Mouse (Mus musculus): ENCODE data around the gene Wdr63. TPM values are rescaled to one million over a fixed set of nuclear protein-coding genes. Genes with fewer than 3 reads are reported as not detected.

Gene Wdr63
- polyA plus RNA-seq (2015; fragmentation: Nextera tagmentation; extraction: Ambion mirVana) = 0.24 and 0.31 TPM in 2 replicates

DNA sequence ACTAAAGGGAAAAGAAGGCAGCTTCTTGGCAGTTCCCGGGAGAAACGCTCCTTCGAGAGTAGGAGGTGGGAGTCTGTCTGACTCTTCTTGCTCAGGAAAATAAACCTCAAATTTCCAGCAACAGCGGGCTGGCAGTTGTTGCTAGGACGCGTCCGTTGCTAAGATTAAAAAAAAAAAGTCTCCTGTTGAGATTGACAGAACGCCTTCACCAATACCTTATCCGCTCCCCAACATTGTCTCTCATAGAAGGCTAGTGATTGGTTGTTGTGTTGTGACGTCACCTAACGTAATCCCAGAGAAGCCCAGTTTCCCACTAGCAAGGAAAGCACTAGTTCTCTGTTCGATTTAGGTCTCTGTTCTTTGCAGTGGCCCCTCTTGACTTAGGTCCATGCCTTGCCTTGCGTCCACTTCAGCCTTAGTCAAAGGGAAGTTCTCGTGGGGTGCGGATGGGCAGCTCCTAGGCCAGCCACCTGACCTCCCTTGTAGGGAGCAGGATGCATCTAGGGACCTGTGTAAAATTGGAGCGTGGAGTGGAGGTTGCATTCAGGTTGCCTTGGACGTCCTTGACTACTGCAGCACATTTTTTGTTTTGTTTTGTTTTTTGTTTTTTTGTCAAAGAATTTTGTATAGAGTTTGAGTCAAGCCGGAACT, at the start of gene Wdr63:
Gene Wdr63 (minus strand): TSS at position 210 of the 651 bp plus-strand sequence.
- Histone ChIP-seq H3K36me3 (ENCODE audit: insufficient read depth, low read length) (no peaks in the 10 kb centered on the region), H3K4me3 (ENCODE audit: low read length) (peak within 1 kb of the TSS; percentile 47), H3K27ac (ENCODE audit: low read length) (no peak within 1 kb of the TSS), H3K4me2 (replicated peaks; ENCODE audit: low read depth, low read length) (peak within 1 kb of the TSS; percentile 88), H3K4me1 (ENCODE audit: insufficient read depth, low read length) (no peaks in the 10 kb centered on the region), H3K27me3 (ENCODE audit: insufficient read depth, low read length) (peaks cover 4% of the 10 kb centered on the region; the same call in 1 of the 2 replicates), H3K9me3 (ENCODE audit: low read length) (0 out of 2 replicates have a peak, but pooled peaks cover 2% of the 10 kb centered on the region), H3K9ac (replicated peaks; ENCODE audit: low read length) (peak within 1 kb of the TSS; percentile 41)
- 11% methylated on average over 18 of the region's 18 CpGs for WGBS
- ATAC-seq (ENCODE audit: low FRiP score, low TSS enrichment) = peak; percentile 94

DNA sequence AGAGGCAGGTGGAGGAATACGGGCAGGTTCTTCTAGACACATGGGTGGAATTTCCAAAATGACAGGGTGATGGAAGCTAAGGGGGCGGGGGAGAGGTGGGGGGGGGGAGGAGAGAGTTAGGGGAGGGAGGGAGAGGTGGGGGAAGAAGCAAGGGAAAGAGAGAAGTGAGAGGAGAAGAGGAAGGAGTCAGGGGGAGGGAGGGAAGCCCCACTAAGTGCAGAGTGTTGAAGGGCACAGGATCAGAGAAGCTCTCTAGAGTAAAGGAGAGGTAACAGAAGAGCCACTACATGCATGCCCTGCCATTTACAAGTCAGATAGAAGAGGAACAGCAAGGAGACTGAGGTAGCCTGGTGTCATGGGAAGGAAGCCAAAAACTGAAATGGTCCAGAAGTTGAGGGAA, 48.9 kb upstream of the Wdr63 start:
- Histone ChIP-seq H3K9ac (replicated peaks; ENCODE audit: low read length) (no peak overlapping the region), H3K4me1 (ENCODE audit: insufficient read depth, low read length) (peaks cover 6% of the 10 kb centered on the region), H3K9me3 (ENCODE audit: low read length) (no peaks in the 10 kb centered on the region), H3K27ac (ENCODE audit: low read length) (no peak overlapping the region), H3K36me3 (ENCODE audit: insufficient read depth, low read length) (no peaks in the 10 kb centered on the region), H3K27me3 (ENCODE audit: insufficient read depth, low read length) (no peaks in the 10 kb centered on the region), H3K4me2 (replicated peaks; ENCODE audit: low read depth, low read length) (no peak overlapping the region), H3K4me3 (ENCODE audit: low read length) (no peak overlapping the region)
- ATAC-seq (ENCODE audit: low FRiP score, low TSS enrichment) = no peak
- 62% methylated on average over 2 of the region's 2 CpGs for WGBS

DNA sequence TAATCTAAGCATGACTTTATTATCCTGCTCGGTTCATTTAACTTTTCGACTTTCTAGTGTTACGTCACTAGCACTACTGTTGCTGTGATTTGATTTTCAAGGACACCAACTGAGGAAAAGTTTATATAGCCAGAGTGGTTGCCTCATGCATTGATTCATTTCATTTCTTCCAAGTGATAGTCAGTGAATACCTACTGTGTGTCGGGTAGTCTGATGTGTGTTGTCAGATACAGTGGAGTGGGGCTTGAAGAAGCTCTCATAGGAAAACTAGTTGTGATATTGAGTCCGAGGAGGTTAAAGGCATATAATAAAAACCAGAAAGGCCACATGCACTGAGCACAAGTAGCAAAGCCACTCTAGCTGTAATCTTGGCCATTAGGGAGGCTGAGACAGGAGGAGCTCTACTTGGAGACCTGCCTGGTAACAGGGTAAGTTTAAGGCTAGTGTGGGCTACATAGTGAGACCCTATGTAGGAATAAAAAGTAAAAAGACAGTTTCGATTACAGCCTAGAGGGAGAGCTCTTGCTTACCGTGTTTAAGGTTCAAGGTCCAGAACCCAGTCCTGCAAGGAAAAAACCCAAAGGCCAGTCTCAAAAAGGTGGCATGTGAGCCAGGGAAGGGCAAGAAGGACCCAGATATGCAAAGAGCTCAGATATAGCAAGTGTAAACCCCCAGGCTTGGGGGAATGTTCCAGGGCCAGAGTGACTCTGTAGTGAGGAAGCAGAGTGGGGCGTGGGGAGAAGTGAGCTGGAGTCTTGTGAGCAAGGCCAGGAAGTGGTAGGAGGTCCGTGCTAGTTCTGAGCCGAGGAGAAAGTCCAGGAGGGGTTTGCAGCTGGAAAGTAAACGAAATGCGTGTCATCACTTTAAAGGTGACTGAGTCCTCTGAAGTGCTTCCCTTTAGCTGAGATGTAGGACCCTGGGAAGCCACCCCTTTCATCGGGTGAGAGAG, 48.0 kb upstream of the Wdr63 start:
- ATAC-seq (ENCODE audit: low FRiP score, low TSS enrichment) = peak; percentile 42; the same call in 1 of the 2 replicates
- Histone ChIP-seq H3K9me3 (ENCODE audit: low read length) (no peaks in the 10 kb centered on the region), H3K4me3 (ENCODE audit: low read length) (no peak overlapping the region), H3K27ac (ENCODE audit: low read length) (no peak overlapping the region), H3K9ac (replicated peaks; ENCODE audit: low read length) (no peak overlapping the region), H3K36me3 (ENCODE audit: insufficient read depth, low read length) (no peaks in the 10 kb centered on the region), H3K27me3 (ENCODE audit: insufficient read depth, low read length) (no peaks in the 10 kb centered on the region), H3K4me1 (ENCODE audit: insufficient read depth, low read length) (peaks cover 7% of the 10 kb centered on the region), H3K4me2 (replicated peaks; ENCODE audit: low read depth, low read length) (no peak overlapping the region)
- WGBS = 67% methylated on average over 13 of the region's 13 CpGs

- Histone ChIP-seq H3K36me3 (ENCODE audit: insufficient read depth, low read length) (no peaks in the 10 kb centered on the region), H3K4me1 (ENCODE audit: insufficient read depth, low read length) (peaks cover 18% of the 10 kb centered on the region), H3K9me3 (ENCODE audit: low read length) (no peaks in the 10 kb centered on the region), H3K27ac (ENCODE audit: low read length) (no peak overlapping the region), H3K4me3 (ENCODE audit: low read length) (no peak overlapping the region), H3K9ac (replicated peaks; ENCODE audit: low read length) (no peak overlapping the region), H3K27me3 (ENCODE audit: insufficient read depth, low read length) (no peaks in the 10 kb centered on the region; the same call in 1 of the 2 replicates), H3K4me2 (replicated peaks; ENCODE audit: low read depth, low read length) (no peak overlapping the region; the same call in 1 of the 2 replicates)
- ATAC-seq (ENCODE audit: low FRiP score, low TSS enrichment) = peak; percentile 40; the same call in 1 of the 2 replicates
- WGBS = 31% methylated on average over 11 of the region's 12 CpGs
These were observed 46.1 kb upstream of the Wdr63 start for GRCm38 (mm10) chr3:146153862-146154611.

- Histone ChIP-seq H3K9me3 (ENCODE audit: low read length) (no peaks in the 10 kb centered on the region), H3K4me1 (ENCODE audit: insufficient read depth, low read length) (peaks cover 18% of the 10 kb centered on the region), H3K27ac (ENCODE audit: low read length) (no peak overlapping the region), H3K9ac (replicated peaks; ENCODE audit: low read length) (no peak overlapping the region), H3K4me3 (ENCODE audit: low read length) (no peak overlapping the region), H3K36me3 (ENCODE audit: insufficient read depth, low read length) (no peaks in the 10 kb centered on the region), H3K27me3 (ENCODE audit: insufficient read depth, low read length) (no peaks in the 10 kb centered on the region; the same call in 1 of the 2 replicates), H3K4me2 (replicated peaks; ENCODE audit: low read depth, low read length) (no peak overlapping the region)
- no peak for ATAC-seq (ENCODE audit: low FRiP score, low TSS enrichment)
- WGBS = 86% methylated on average over 2 of the region's 2 CpGs
These were observed 45.0 kb upstream of the Wdr63 start for GRCm38 (mm10) chr3:146152913-146153312.

GRCm38 (mm10) chr3:146152348-146152747, 44.4 kb upstream of the Wdr63 start:
- no peak for ATAC-seq (ENCODE audit: low FRiP score, low TSS enrichment)
- WGBS = 79% methylated on average over 8 of the region's 8 CpGs
- Histone ChIP-seq H3K9me3 (ENCODE audit: low read length) (no peaks in the 10 kb centered on the region), H3K4me2 (replicated peaks; ENCODE audit: low read depth, low read length) (no peak overlapping the region), H3K9ac (replicated peaks; ENCODE audit: low read length) (no peak overlapping the region), H3K4me3 (ENCODE audit: low read length) (no peak overlapping the region), H3K4me1 (ENCODE audit: insufficient read depth, low read length) (peaks cover 18% of the 10 kb centered on the region), H3K27me3 (ENCODE audit: insufficient read depth, low read length) (no peaks in the 10 kb centered on the region; the same call in 1 of the 2 replicates), H3K36me3 (ENCODE audit: insufficient read depth, low read length) (no peaks in the 10 kb centered on the region), H3K27ac (ENCODE audit: low read length) (no peak overlapping the region)

GRCm38 (mm10) chr3:146151755-146152154, 43.8 kb upstream of the Wdr63 start:
- H3K4me3 ChIP-seq (ENCODE audit: low read length) = no peak overlapping the region
- H3K4me2 ChIP-seq (replicated peaks; ENCODE audit: low read depth, low read length) = no peak overlapping the region
- H3K4me1 ChIP-seq (ENCODE audit: insufficient read depth, low read length) = peaks cover 18% of the 10 kb centered on the region
- H3K27me3 ChIP-seq (ENCODE audit: insufficient read depth, low read length) = peaks cover 4% of the 10 kb centered on the region; the same call in 1 of the 2 replicates
- no peak overlapping the region for H3K27ac ChIP-seq (ENCODE audit: low read length)
- WGBS = 88% methylated on average over 8 of the region's 8 CpGs
- no peaks in the 10 kb centered on the region for H3K36me3 ChIP-seq (ENCODE audit: insufficient read depth, low read length)
- no peak for ATAC-seq (ENCODE audit: low FRiP score, low TSS enrichment)
- no peaks in the 10 kb centered on the region for H3K9me3 ChIP-seq (ENCODE audit: low read length)
- H3K9ac ChIP-seq (replicated peaks; ENCODE audit: low read length) = no peak overlapping the region

DNA sequence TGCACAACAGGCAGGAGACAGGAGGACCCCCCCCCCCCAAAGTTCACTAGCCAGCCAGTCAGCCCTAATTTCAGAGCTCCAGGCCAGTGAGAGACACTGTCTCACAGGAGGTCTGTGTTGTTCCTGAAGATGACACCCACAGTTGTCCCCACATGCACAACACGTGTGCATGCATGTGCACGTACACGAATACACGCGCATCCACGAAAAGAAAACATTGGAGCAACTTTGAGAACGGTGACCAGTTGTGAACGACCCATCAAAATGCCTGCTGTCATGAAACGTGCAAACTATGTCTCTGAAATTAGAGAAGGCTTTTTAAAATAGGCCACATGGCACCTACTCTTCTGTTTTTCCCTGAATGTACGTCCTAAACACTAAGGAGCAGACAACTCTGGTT, 43.4 kb upstream of the Wdr63 start:
- 92% methylated on average over 10 of the region's 10 CpGs for WGBS

GRCm38 (mm10) chr3:146150560-146150959, 42.6 kb upstream of the Wdr63 start:
- H3K9ac ChIP-seq (replicated peaks; ENCODE audit: low read length) = peak overlapping the region; percentile 66; the same call in 1 of the 2 replicates

More for the DNA sequence above, 43.4 kb upstream of the Wdr63 start:
- no peak for ATAC-seq (ENCODE audit: low FRiP score, low TSS enrichment)
- Histone ChIP-seq H3K9me3 (ENCODE audit: low read length) (no peaks in the 10 kb centered on the region), H3K27me3 (ENCODE audit: insufficient read depth, low read length) (peaks cover 5% of the 10 kb centered on the region; the same call in 1 of the 2 replicates), H3K9ac (replicated peaks; ENCODE audit: low read length) (no peak overlapping the region), H3K4me2 (replicated peaks; ENCODE audit: low read depth, low read length) (no peak overlapping the region), H3K4me3 (ENCODE audit: low read length) (no peak overlapping the region), H3K4me1 (ENCODE audit: insufficient read depth, low read length) (peaks cover 18% of the 10 kb centered on the region), H3K36me3 (ENCODE audit: insufficient read depth, low read length) (no peaks in the 10 kb centered on the region), H3K27ac (ENCODE audit: low read length) (no peak overlapping the region)

More at GRCm38 (mm10) chr3:146150560-146150959, 42.6 kb upstream of the Wdr63 start:
- Histone ChIP-seq H3K27ac (ENCODE audit: low read length) (no peak overlapping the region), H3K4me1 (ENCODE audit: insufficient read depth, low read length) (peaks cover 18% of the 10 kb centered on the region), H3K4me3 (ENCODE audit: low read length) (peak overlapping the region; percentile 54), H3K9me3 (ENCODE audit: low read length) (no peaks in the 10 kb centered on the region), H3K27me3 (ENCODE audit: insufficient read depth, low read length) (peaks cover 5% of the 10 kb centered on the region; the same call in 1 of the 2 replicates), H3K36me3 (ENCODE audit: insufficient read depth, low read length) (no peaks in the 10 kb centered on the region), H3K4me2 (replicated peaks; ENCODE audit: low read depth, low read length) (peak overlapping the region; percentile 98)
- ATAC-seq (ENCODE audit: low FRiP score, low TSS enrichment) = no peak
- 5% methylated on average over 11 of the region's 11 CpGs for WGBS

All from kidney, embryonic 16.5 days (tissue).